Mouse (Mus musculus) megakaryocyte, embryonic 14.5 days (primary cell): ENCODE measurements around the gene Meioc.

ENCODE experiments used
- FLI1 ChIP-seq: IDR thresholded peaks from 2 replicates; pipeline ENCODE4 v1.6.1; 2012; ENCODE audit warnings: low read length, inconsistent platforms, mixed read lengths
- GATA1 ChIP-seq: IDR thresholded peaks from 3 replicates; pipeline ENCODE4 v1.6.1; 2012; ENCODE audit warnings: mixed read lengths, low read length, inconsistent platforms, borderline replicate concordance

DNA sequence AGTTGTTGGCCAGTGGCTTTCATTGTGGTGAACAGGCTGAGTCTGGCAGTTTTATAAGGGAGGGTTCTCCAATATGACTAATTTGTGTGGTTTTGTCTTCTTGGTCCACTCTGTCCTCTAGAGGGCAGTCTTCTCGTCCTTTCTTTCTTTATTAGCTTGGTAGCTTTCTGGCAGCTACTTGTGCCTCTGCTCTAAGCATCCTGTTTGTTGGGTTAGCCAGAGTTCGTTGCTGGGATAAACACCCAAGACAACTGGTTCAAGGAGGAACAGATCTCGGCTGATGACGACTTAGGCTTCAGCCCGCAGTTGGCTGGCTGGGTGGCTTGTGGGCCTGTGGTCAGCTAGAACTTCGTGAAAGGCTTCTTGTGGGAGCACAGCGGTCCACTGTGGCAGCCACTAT lies 65.1 kb downstream of the Meioc start:
- no peak for TF ChIP-seq GATA1
- TF ChIP-seq FLI1: no peak
